ENCODE assay signal across 40 mouse cellular contexts in genomic region chr9:106659441-106659840, GRCm38 (mm10). TPM values are rescaled to one million over a fixed set of nuclear protein-coding genes. Genes with fewer than 3 reads are reported as not detected.
DNase-seq lines count a peak whose midpoint lies in the region; ATAC-seq and TF ChIP-seq lines count a peak whose summit lies in the region.
"Had no signal": no experiment of that assay in that cellular context is flagged by ENCODE, and none has a peak within 500 bp of the region (broad histone marks: within the 10 kb centered on the region; RNA-seq: fewer than 3 reads in every experiment).

No protein-coding gene starts in this region.

- ATAC-seq in hindbrain, embryonic 11.5 days (ENCODE audit: low FRiP score), result 0 out of 2 replicates have a peak, but pooled peaks have one; percentile 22
- no peak for ATAC-seq in hindbrain, postnatal 0 days
- ATAC-seq: forebrain, embryonic 16.5 days; hindbrain, embryonic 16.5 days; intestine, embryonic 15.5 days had no signal

- TF ChIP-seq POLR2A in lung, adult 2 months (IDR thresholded peaks at IDR 0.05; ENCODE audit: borderline replicate concordance, extremely low read depth, low read depth, low read length), result no peak

- no peak overlapping the region for H3K4me3 ChIP-seq in hindbrain, embryonic 11.5 days (ENCODE audit: low read depth, low read length)
- no peak overlapping the region for H3K4me3 ChIP-seq in hindbrain, postnatal 0 days (ENCODE audit: low read length)
- H3K4me3 ChIP-seq in lung, adult 2 months (replicated peaks; ENCODE audit: extremely low read depth, low read depth, low read length), result no peak overlapping the region
- H3K4me3 ChIP-seq: embryonic facial prominence, embryonic 12.5 days; gastrocnemius, adult 2 months; intestine, embryonic 15.5 days; limb, embryonic 13.5 days; megakaryocyte, embryonic 14.5 days had no signal

- no peak for TF ChIP-seq CTCF in hindbrain, postnatal 0 days (IDR thresholded peaks at IDR 0.05; ENCODE audit: low read depth)
- no peak for TF ChIP-seq CTCF in lung, adult 2 months (IDR thresholded peaks at IDR 0.05; ENCODE audit: insufficient read depth, low read length)

- no peak overlapping the region for H3K9ac ChIP-seq in hindbrain, embryonic 11.5 days (ENCODE audit: low read depth, low read length)
- H3K9ac ChIP-seq in hindbrain, postnatal 0 days (replicated peaks; ENCODE audit: low read length), result no peak overlapping the region
- H3K9ac ChIP-seq: embryonic facial prominence, embryonic 12.5 days; intestine, embryonic 15.5 days; limb, embryonic 13.5 days had no signal

- no peak overlapping the region; the same call in 1 of the 2 replicates for H3K4me2 ChIP-seq in hindbrain, embryonic 11.5 days (replicated peaks; ENCODE audit: low read depth, low read length)
- no peak overlapping the region for H3K4me2 ChIP-seq in hindbrain, postnatal 0 days (ENCODE audit: low read depth, low read length)
- H3K4me2 ChIP-seq: embryonic facial prominence, embryonic 12.5 days; heart, embryonic 11.5 days; intestine, embryonic 15.5 days; limb, embryonic 13.5 days; liver, embryonic 11.5 days had no signal

- intact Hi-C loops in heart, postnatal 10 days (cut with DNase I), result no loop called here

- H3K27ac ChIP-seq in hindbrain, embryonic 11.5 days (ENCODE audit: low read depth, low read length), result peak overlapping the region; percentile 67; the same call in 1 of the 2 replicates
- no peak overlapping the region for H3K27ac ChIP-seq in hindbrain, postnatal 0 days
- H3K27ac ChIP-seq: embryonic facial prominence, embryonic 12.5 days; gastrocnemius, adult 2 months; intestine, embryonic 15.5 days; kidney, postnatal 0 days; limb, embryonic 13.5 days had no signal

- DNase-seq in hindbrain, embryonic 11.5 days (ENCODE audit: low spot score), result peak; percentile 38
- no peak for DNase-seq in hindbrain, postnatal 0 days (ENCODE audit: low spot score)
- DNase-seq in retina, postnatal 1 day, result peak; percentile 35
- no peak for DNase-seq in retina, embryonic 14.5 days (ENCODE audit: low spot score)
- DNase-seq in mesoderm, embryonic 11.5 days (ENCODE audit: low read depth, low spot score), result peak; percentile 41
- DNase-seq in heart, postnatal 10 days, result no peak
- DNase-seq in lung, adult 2 months, result no peak
- DNase-seq: adrenal gland, postnatal 25 days; cerebellum, adult 11-12 months; cerebellum, adult 9-11 months; gastrocnemius, adult 2 months; gastrocnemius, postnatal 36 days; heart, adult 18-20 months; heart, postnatal 4 days; kidney, adult 8-10 months; kidney, postnatal 4 days; lung, postnatal 4 days; right cerebral cortex, postnatal 14 days; spleen, adult 18-20 months; thymus, adult 18-20 months; thymus, postnatal 36 days had no signal

- peaks cover 11% of the 10 kb centered on the region for H3K4me1 ChIP-seq in hindbrain, embryonic 11.5 days (replicated peaks; ENCODE audit: control insufficient read depth, insufficient read depth, low read length)
- peaks cover 8% of the 10 kb centered on the region for H3K4me1 ChIP-seq in hindbrain, postnatal 0 days (ENCODE audit: insufficient read depth, low read length)
- no peaks in the 10 kb centered on the region for H3K4me1 ChIP-seq in lung, adult 2 months (ENCODE audit: control insufficient read depth, insufficient read depth, low read length)

- WGBS in hindbrain, embryonic 11.5 days, result 31% methylated on average over 7 of the region's 7 CpGs
- 26% methylated on average over 7 of the region's 7 CpGs for WGBS in hindbrain, postnatal 0 days
- WGBS in lung, adult 2 months, result 73% methylated on average over 7 of the region's 7 CpGs

- no peaks in the 10 kb centered on the region for H3K9me3 ChIP-seq in hindbrain, embryonic 11.5 days (ENCODE audit: control insufficient read depth, low read length)
- no peaks in the 10 kb centered on the region for H3K9me3 ChIP-seq in hindbrain, postnatal 0 days (ENCODE audit: low read length)
- H3K9me3 ChIP-seq: embryonic facial prominence, embryonic 12.5 days; intestine, embryonic 15.5 days; limb, embryonic 13.5 days; megakaryocyte, embryonic 14.5 days had no signal

- no peaks in the 10 kb centered on the region for H3K36me3 ChIP-seq in hindbrain, embryonic 11.5 days (ENCODE audit: control insufficient read depth, insufficient read depth, low read length)
- peaks cover 36% of the 10 kb centered on the region for H3K36me3 ChIP-seq in hindbrain, postnatal 0 days (ENCODE audit: insufficient read depth, low read length)

- no peaks in the 10 kb centered on the region; the same call in 1 of the 2 replicates for H3K27me3 ChIP-seq in hindbrain, embryonic 11.5 days (ENCODE audit: control insufficient read depth, insufficient read depth, low read length)
- no peaks in the 10 kb centered on the region for H3K27me3 ChIP-seq in hindbrain, postnatal 0 days (ENCODE audit: insufficient read depth, low read length)

RNA-seq across cellular contexts. Expression of gene Grm2, which starts 3.6 kb away (rescaled TPM):
- polyA plus RNA-seq in hindbrain, embryonic 11.5 days (2014; fragmentation: Nextera tagmentation; extraction: Ambion mirVana), result 9.5 and 9.7 TPM in 2 replicates
- total RNA-seq in hindbrain, postnatal 0 days (2014; rRNA removed), result 12.2 and 14.3 TPM in 2 replicates
- polyA plus RNA-seq in hindbrain, postnatal 0 days (2015; fragmentation: Nextera tagmentation; extraction: Ambion mirVana), result 9.8 and 12.0 TPM in 2 replicates
- total RNA-seq in heart, postnatal 10 days (2021), result not detected
- polyA plus RNA-seq in lung, adult 2 months (2012; rRNA removed), result not detected in 2 replicates
- total RNA-seq: adrenal gland, postnatal 25 days; gastrocnemius, adult 2 months; gastrocnemius, postnatal 36 days; heart, adult 18-20 months; heart, postnatal 4 days; MEL; monocyte, adult 5-6 weeks had no signal
- polyA plus RNA-seq: heart, embryonic 11.5 days; heart, embryonic 16.5 days; intestine, embryonic 15.5 days; kidney, postnatal 0 days; limb, embryonic 13.5 days; liver, embryonic 11.5 days; liver, embryonic 16.5 days; lung, embryonic 16.5 days had no signal

RNA-seq across cellular contexts. Expression of gene Tex264, which starts 26.3 kb away (rescaled TPM):
- 28.1 and 30.0 TPM in 2 replicates for polyA plus RNA-seq in hindbrain, embryonic 11.5 days (2014; fragmentation: Nextera tagmentation; extraction: Ambion mirVana)
- total RNA-seq in hindbrain, postnatal 0 days (2014; rRNA removed), result 91.4 and 107 TPM in 2 replicates
- polyA plus RNA-seq in hindbrain, postnatal 0 days (2015; fragmentation: Nextera tagmentation; extraction: Ambion mirVana), result 86.7 and 91.7 TPM in 2 replicates
- total RNA-seq in heart, postnatal 10 days (2021), result 10 to 100 TPM; 35.4 to 37.4 TPM
- polyA plus RNA-seq in lung, adult 2 months (2012; rRNA removed), result 103 and 108 TPM in 2 replicates

RNA-seq across cellular contexts. Expression of gene Iqcf6, which starts 33.1 kb away (rescaled TPM):
- polyA plus RNA-seq in hindbrain, embryonic 11.5 days (2014; fragmentation: Nextera tagmentation; extraction: Ambion mirVana), result not detected in 2 replicates
- total RNA-seq in hindbrain, postnatal 0 days (2014; rRNA removed), result not detected in 2 replicates
- polyA plus RNA-seq in hindbrain, postnatal 0 days (2015; fragmentation: Nextera tagmentation; extraction: Ambion mirVana), result not detected in 2 replicates
- total RNA-seq in heart, postnatal 10 days (2021), result not detected
- not detected in 2 replicates for polyA plus RNA-seq in lung, adult 2 months (2012; rRNA removed)
- total RNA-seq: adrenal gland, postnatal 25 days; gastrocnemius, adult 2 months; gastrocnemius, postnatal 36 days; heart, adult 18-20 months; heart, postnatal 4 days; layer of hippocampus, adult 8-10 months; layer of hippocampus, postnatal 25 days; left cerebral cortex, adult 8-10 months; left cerebral cortex, postnatal 36 days; MEL; monocyte, adult 5-6 weeks had no signal
- polyA plus RNA-seq: embryonic facial prominence, embryonic 12.5 days; forebrain, embryonic 16.5 days; heart, embryonic 11.5 days; heart, embryonic 16.5 days; hindbrain, embryonic 16.5 days; intestine, embryonic 15.5 days; kidney, postnatal 0 days; limb, embryonic 13.5 days; liver, embryonic 11.5 days; liver, embryonic 16.5 days; lung, embryonic 16.5 days; stomach, embryonic 16.5 days had no signal

Comparison
In these comparisons a context has a peak if more than half of its experiments do, and no peak if none do; other contexts are left out.
1. DNase-seq: peak in hindbrain, embryonic 11.5 days (single experiment), retina, postnatal 1 day (single experiment) and mesoderm, embryonic 11.5 days (single experiment); none in hindbrain, postnatal 0 days (single experiment), retina, embryonic 14.5 days (single experiment), heart, postnatal 10 days (0 of 2) and lung, adult 2 months (single experiment).
2. RNA of gene Grm2, which starts 3.6 kb away (polyA plus RNA-seq): 9.8 to 12.0 TPM in hindbrain, postnatal 0 days and 9.5 to 9.7 TPM in hindbrain, embryonic 11.5 days; not detected in lung, adult 2 months; every median in the first group is over 10 times any median in the second.